Mouse (Mus musculus) C2C12 (cell line): Measurements from ENCODE around the gene Fbxo9. TPM values are rescaled to one million over a fixed set of nuclear protein-coding genes. Genes with fewer than 3 reads are reported as not detected.

Experiments used
- H3K27me3 ChIP-seq: one replicate; pipeline ENCODE4 v1.6.1; 2011; ENCODE audit not compliant: control insufficient read depth, insufficient read depth, insufficient read length
- H3K36me3 ChIP-seq: one replicate; pipeline ENCODE4 v1.6.1; 2011; ENCODE audit not compliant: control insufficient read depth, insufficient read depth
- H3K4me3 ChIP-seq: one replicate; pipeline ENCODE4 v1.5.1; 2011; ENCODE audit warnings: mild to moderate bottlenecking, control low read depth; ENCODE audit not compliant: poor library complexity, insufficient read depth, severe bottlenecking
- H3K79me2 ChIP-seq: one replicate; pipeline ENCODE4 v1.6.1; 2011; ENCODE audit not compliant: control insufficient read depth, insufficient read depth
- H3K79me3 ChIP-seq: one replicate; pipeline ENCODE4 v1.6.1; 2011; ENCODE audit warnings: low read depth, control low read depth
- H3ac ChIP-seq: one replicate; pipeline ENCODE3; 2011; ENCODE audit warnings: low read depth; ENCODE audit not compliant: control insufficient read depth, insufficient read length
- CEBPB ChIP-seq: IDR thresholded peaks from one replicate; pipeline ENCODE4 v1.6.1; 2011; ENCODE audit warnings: low read depth, mild to moderate bottlenecking, control low read depth, moderate library complexity
- CTCF ChIP-seq: IDR thresholded peaks from one replicate; pipeline ENCODE4 v1.5.1; 2011; ENCODE audit not compliant: control insufficient read depth, insufficient read depth, insufficient read length
- FOSL1 ChIP-seq: IDR thresholded peaks from one replicate; pipeline ENCODE4 v1.8.0; 2011; ENCODE audit warnings: mild to moderate bottlenecking, low read length; ENCODE audit not compliant: poor library complexity, insufficient read depth, severe bottlenecking
- MAX ChIP-seq: IDR thresholded peaks from one replicate; pipeline ENCODE4 v1.6.1; 2011; ENCODE audit warnings: mild to moderate bottlenecking, control low read depth
- MYOD1 ChIP-seq: IDR thresholded peaks from one replicate; pipeline ENCODE4 v1.6.1; 2011; ENCODE audit warnings: low read depth; ENCODE audit not compliant: control insufficient read depth, insufficient read length
- MYOG ChIP-seq: IDR thresholded peaks from one replicate; pipeline ENCODE4 v1.6.1; 2011; ENCODE audit not compliant: control insufficient read depth, insufficient read length; ENCODE audit errors: extremely low read depth
- USF1 ChIP-seq: IDR thresholded peaks from one replicate; pipeline ENCODE4 v1.6.1; 2011; ENCODE audit warnings: low read depth, mild to moderate bottlenecking, control low read depth, moderate library complexity
- polyA plus RNA-seq: library from polyadenylated mRNA; unstranded; fragments of >200 nt; fragmentation: generic; extraction: Trizol; gene quantifications from one replicate; pipeline ENCODE4 v1.2.1, GENCODE M21; 2012; ENCODE audit warnings: missing spikeins

Gene Fbxo9
- polyA plus RNA-seq, 1 experiment: 17.2 TPM

- H3K79me3 ChIP-seq: peaks cover 4% of the 10 kb centered on the region
- H3K27me3 ChIP-seq: no peaks in the 10 kb centered on the region
- no peak overlapping the region for H3ac ChIP-seq
- H3K79me2 ChIP-seq: peaks cover 31% of the 10 kb centered on the region
- TF ChIP-seq MYOD1: no peak
- TF ChIP-seq CTCF: no peak
- TF ChIP-seq USF1: no peak
- TF ChIP-seq CEBPB: no peak
- TF ChIP-seq MYOG: no peak
- TF ChIP-seq FOSL1: no peak
- TF ChIP-seq MAX: no peak
- no peak overlapping the region for H3K4me3 ChIP-seq
- H3K36me3 ChIP-seq: peaks cover 15% of the 10 kb centered on the region
Measured at GRCm38 (mm10) chr9:78106821-78107220, 2.0 kb downstream of the Fbxo9 start.

- no peak overlapping the region for H3K4me3 ChIP-seq
- TF ChIP-seq CEBPB (no peak), MAX (no peak), USF1 (no peak), CTCF (no peak), MYOG (no peak), FOSL1 (no peak), MYOD1 (no peak)
- peaks cover 4% of the 10 kb centered on the region for H3K79me3 ChIP-seq
Measured at GRCm38 (mm10) chr9:78105501-78105932, 3.3 kb downstream of the Fbxo9 start.

GRCm38 (mm10) chr9:78104973-78105372 is 3.9 kb downstream of the Fbxo9 start:
- TF ChIP-seq MYOD1: no peak
- TF ChIP-seq CTCF: no peak
- no peak for TF ChIP-seq MAX
- TF ChIP-seq FOSL1: no peak
- no peak for TF ChIP-seq USF1
- TF ChIP-seq CEBPB: no peak
- TF ChIP-seq MYOG: no peak
- H3K79me3 ChIP-seq: peaks cover 4% of the 10 kb centered on the region
- H3K36me3 ChIP-seq: peaks cover 21% of the 10 kb centered on the region
- H3ac ChIP-seq: no peak overlapping the region
- no peak overlapping the region for H3K4me3 ChIP-seq
- no peaks in the 10 kb centered on the region for H3K27me3 ChIP-seq
- H3K79me2 ChIP-seq: peaks cover 31% of the 10 kb centered on the region

More at GRCm38 (mm10) chr9:78105501-78105932, 3.3 kb downstream of the Fbxo9 start:
- H3K36me3 ChIP-seq: peaks cover 16% of the 10 kb centered on the region
- no peak overlapping the region for H3ac ChIP-seq
- no peaks in the 10 kb centered on the region for H3K27me3 ChIP-seq
- H3K79me2 ChIP-seq: peaks cover 31% of the 10 kb centered on the region

GRCm38 (mm10) chr9:78103965-78104560 is 4.8 kb downstream of the Fbxo9 start:
- H3K79me3 ChIP-seq: peaks cover 4% of the 10 kb centered on the region
- no peak for TF ChIP-seq MYOG
- TF ChIP-seq CTCF: no peak
- TF ChIP-seq FOSL1: no peak

GRCm38 (mm10) chr9:78101431-78101830 is 7.4 kb downstream of the Fbxo9 start:
- H3K79me3 ChIP-seq: peaks cover 2% of the 10 kb centered on the region
- no peaks in the 10 kb centered on the region for H3K27me3 ChIP-seq
- peaks cover 54% of the 10 kb centered on the region for H3K36me3 ChIP-seq
- H3K79me2 ChIP-seq: peaks cover 13% of the 10 kb centered on the region
- H3ac ChIP-seq: no peak overlapping the region
- no peak overlapping the region for H3K4me3 ChIP-seq
- no peak for TF ChIP-seq CEBPB

More at GRCm38 (mm10) chr9:78103965-78104560, 4.8 kb downstream of the Fbxo9 start:
- Histone ChIP-seq H3ac (no peak overlapping the region), H3K79me2 (peaks cover 31% of the 10 kb centered on the region), H3K4me3 (no peak overlapping the region), H3K27me3 (no peaks in the 10 kb centered on the region), H3K36me3 (peaks cover 29% of the 10 kb centered on the region)

- Histone ChIP-seq H3K79me2 (peaks cover 8% of the 10 kb centered on the region), H3K79me3 (peaks cover 2% of the 10 kb centered on the region), H3K36me3 (peaks cover 57% of the 10 kb centered on the region), H3K27me3 (no peaks in the 10 kb centered on the region), H3ac (no peak overlapping the region), H3K4me3 (no peak overlapping the region)
- no peak for TF ChIP-seq MAX
- no peak for TF ChIP-seq MYOG
- TF ChIP-seq MYOD1: no peak
- TF ChIP-seq CTCF: no peak
- TF ChIP-seq FOSL1: no peak
- no peak for TF ChIP-seq CEBPB
- no peak for TF ChIP-seq USF1
Measured at GRCm38 (mm10) chr9:78100956-78101355, 7.9 kb downstream of the Fbxo9 start.
